Mouse (Mus musculus): ENCODE measurements at regions not wholly inside any gene's neighbourhood (a gene's known extent, or its start where the extent isn't known, plus 50 kb on each side); places are given as distances from the start of the nearest gene placed in this dataset.

- no peak for TF ChIP-seq POLR2A (IDR thresholded peaks at IDR 0.05; ENCODE audit: borderline replicate concordance, extremely low read depth, insufficient read depth, insufficient read length, poor library complexity, severe bottlenecking)
- TF ChIP-seq CTCF (IDR thresholded peaks at IDR 0.05; ENCODE audit: borderline replicate concordance, extremely low read depth, insufficient read depth, insufficient read length) = no peak
These were observed 539.9 kb upstream of the Zfp804a start for GRCm38 (mm10) chr2:81513030-81513579.
